Mouse (Mus musculus) embryonic facial prominence, embryonic 14.5 days (tissue): Measurements from ENCODE around the gene Gpc5. TPM values are rescaled to one million over a fixed set of nuclear protein-coding genes. Genes with fewer than 3 reads are reported as not detected.

Experiments
- ATAC-seq: fragments of 200-750 bp; cut with Nextera tagmentation; 2 replicates; pipeline ENCODE4 v1.8.0; 2017; ENCODE audit warnings: low read depth, moderate number of reproducible peaks, moderate TSS enrichment
- DNase-seq: peaks from one replicate; pipeline ENCODE4 v3.0.0-alpha.2; 2015; ENCODE audit warnings: low spot score
- H3K27ac ChIP-seq: fragments of 300-500 bp; sonication (generic); replicated peaks from 2 replicates; pipeline ENCODE4 v1.5.1; 2014; ENCODE audit warnings: low read depth, mild to moderate bottlenecking, low read length, moderate library complexity
- H3K27me3 ChIP-seq: fragments of 300-500 bp; sonication (generic); replicated peaks from 2 replicates; pipeline ENCODE4 v1.6.1; 2014; ENCODE audit warnings: low read length; ENCODE audit not compliant: control insufficient read depth, insufficient read depth
- H3K36me3 ChIP-seq: fragments of 300-500 bp; sonication (generic); 2 replicates; pipeline ENCODE4 v1.6.1; 2014; ENCODE audit warnings: low read length, mixed read lengths; ENCODE audit not compliant: control insufficient read depth, insufficient read depth
- H3K4me1 ChIP-seq: fragments of 300-500 bp; sonication (generic); 2 replicates; pipeline ENCODE4 v1.6.1; 2014; ENCODE audit warnings: antibody characterized with exemption, low read length; ENCODE audit not compliant: control insufficient read depth, insufficient read depth
- H3K4me2 ChIP-seq: fragments of 300-500 bp; sonication (generic); 2 replicates; pipeline ENCODE4 v1.6.1; 2014; ENCODE audit warnings: low read depth, mild to moderate bottlenecking, low read length, moderate library complexity, mixed read lengths
- H3K4me3 ChIP-seq: fragments of 300-500 bp; sonication (generic); 2 replicates; pipeline ENCODE4 v1.5.1; 2014; ENCODE audit warnings: low read depth, mild to moderate bottlenecking, low read length
- H3K9ac ChIP-seq: fragments of 300-500 bp; sonication (generic); 2 replicates; pipeline ENCODE4 v1.6.1; 2014; ENCODE audit warnings: low read depth, mild to moderate bottlenecking, low read length, moderate library complexity, mixed read lengths
- H3K9me3 ChIP-seq: fragments of 300-500 bp; sonication (generic); 2 replicates; pipeline ENCODE4 v1.6.1; 2016; ENCODE audit warnings: low read length; ENCODE audit not compliant: control insufficient read depth
- WGBS: fragments of 180-500 bp; shearing (Covaris S2); extraction: QIAGEN DNeasy Blood & Tissue Kit; methylation state at CpG from one replicate; pipeline ENCODE4 v1.1.7; 2014; 5-methylcytosine and 5-hydroxymethylcytosine counted together
- polyA plus RNA-seq: library from polyadenylated mRNA; unstranded; fragments of >200 nt; fragmentation: Nextera tagmentation; extraction: Ambion mirVana; gene quantifications from 2 replicates; pipeline ENCODE4 v1.2.1, GENCODE M21; 2014

The Gpc5 gene
- polyA plus RNA-seq, 1 experiment from 2014 or later, result 0.31 TPM

- no peaks in the 10 kb centered on the region for H3K36me3 ChIP-seq
- WGBS, result 79% methylated on average over 12 of the region's 12 CpGs
- H3K9ac ChIP-seq, result no peak overlapping the region
- ATAC-seq (peak; percentile 62; the same call in 1 of the 2 replicates), DNase-seq (no peak)
- H3K4me3 ChIP-seq, result no peak overlapping the region
- H3K4me2 ChIP-seq, result no peak overlapping the region
- no peaks in the 10 kb centered on the region for H3K9me3 ChIP-seq
- no peaks in the 10 kb centered on the region for H3K4me1 ChIP-seq
- no peak overlapping the region for H3K27ac ChIP-seq
- H3K27me3 ChIP-seq, result no peaks in the 10 kb centered on the region
Observed at GRCm38 (mm10) chr14:115081728-115082502, 10.1 kb upstream of the Gpc5 start.

- Histone ChIP-seq H3K9ac (no peak overlapping the region), H3K4me3 (no peak overlapping the region), H3K4me1 (no peaks in the 10 kb centered on the region; the same call in 1 of the 2 replicates), H3K9me3 (no peaks in the 10 kb centered on the region), H3K27me3 (peaks cover 40% of the 10 kb centered on the region), H3K4me2 (no peak overlapping the region), H3K36me3 (no peaks in the 10 kb centered on the region), H3K27ac (no peak overlapping the region)
- WGBS, result 83% methylated on average over 4 of the region's 4 CpGs
- DNase-seq (no peak), ATAC-seq (no peak)
Observed at GRCm38 (mm10) chr14:115090516-115090915, 1.5 kb upstream of the Gpc5 start.

- peak overlapping the region; percentile 58 for H3K4me3 ChIP-seq
- 1% methylated on average over 13 of the region's 33 CpGs for WGBS
- H3K36me3 ChIP-seq, result no peaks in the 10 kb centered on the region
- H3K4me1 ChIP-seq, result no peaks in the 10 kb centered on the region; the same call in 1 of the 2 replicates
- H3K9me3 ChIP-seq, result no peaks in the 10 kb centered on the region
- H3K9ac ChIP-seq, result peak overlapping the region; percentile 45
- no peak overlapping the region for H3K27ac ChIP-seq
- peak; percentile 48; the same call in 1 of the 2 replicates for ATAC-seq
- DNase-seq, result no peak
- peaks cover 40% of the 10 kb centered on the region for H3K27me3 ChIP-seq
- peak overlapping the region; percentile 93 for H3K4me2 ChIP-seq
Observed at GRCm38 (mm10) chr14:115092510-115092909, 495 bp downstream of the Gpc5 start.

GRCm38 (mm10) chr14:115092952-115093351 is 937 bp downstream of the Gpc5 start:
- Histone ChIP-seq H3K4me2 (peak overlapping the region; percentile 93), H3K4me1 (no peaks in the 10 kb centered on the region; the same call in 1 of the 2 replicates), H3K9ac (no peak overlapping the region; the same call in 1 of the 2 replicates), H3K9me3 (no peaks in the 10 kb centered on the region), H3K36me3 (no peaks in the 10 kb centered on the region), H3K4me3 (peak overlapping the region; percentile 58), H3K27ac (no peak overlapping the region), H3K27me3 (peaks cover 40% of the 10 kb centered on the region)
- WGBS, result 22% methylated on average over 6 of the region's 6 CpGs
- DNase-seq (no peak), ATAC-seq (no peak)

- H3K27ac ChIP-seq, result no peak overlapping the region
- no peak overlapping the region for H3K4me3 ChIP-seq
- H3K27me3 ChIP-seq, result no peaks in the 10 kb centered on the region
- no peak overlapping the region for H3K4me2 ChIP-seq
- H3K4me1 ChIP-seq, result no peaks in the 10 kb centered on the region
- no peak for ATAC-seq
- H3K9me3 ChIP-seq, result no peaks in the 10 kb centered on the region
- 69% methylated on average over 9 of the region's 9 CpGs for WGBS
- H3K36me3 ChIP-seq, result no peaks in the 10 kb centered on the region
- no peak overlapping the region for H3K9ac ChIP-seq
- DNase-seq, result no peak
Observed at GRCm38 (mm10) chr14:115100617-115101299, 8.7 kb downstream of the Gpc5 start.

GRCm38 (mm10) chr14:115106326-115106725 is 14.3 kb downstream of the Gpc5 start:
- DNase-seq (no peak), ATAC-seq (no peak)
- no peak overlapping the region for H3K4me3 ChIP-seq
- no peaks in the 10 kb centered on the region for H3K36me3 ChIP-seq
- no peak overlapping the region for H3K27ac ChIP-seq
- H3K27me3 ChIP-seq, result no peaks in the 10 kb centered on the region
- H3K9me3 ChIP-seq, result no peaks in the 10 kb centered on the region
- H3K9ac ChIP-seq, result no peak overlapping the region
- H3K4me1 ChIP-seq, result no peaks in the 10 kb centered on the region
- no peak overlapping the region for H3K4me2 ChIP-seq

GRCm38 (mm10) chr14:115107467-115107866 is 15.5 kb downstream of the Gpc5 start:
- H3K27ac ChIP-seq, result no peak overlapping the region
- DNase-seq (no peak), ATAC-seq (no peak)
- no peak overlapping the region for H3K9ac ChIP-seq
- no peaks in the 10 kb centered on the region for H3K4me1 ChIP-seq
- H3K27me3 ChIP-seq, result no peaks in the 10 kb centered on the region
- H3K4me2 ChIP-seq, result no peak overlapping the region
- WGBS, result 60% methylated on average over 2 of the region's 2 CpGs
- no peaks in the 10 kb centered on the region for H3K36me3 ChIP-seq
- H3K9me3 ChIP-seq, result no peaks in the 10 kb centered on the region
- H3K4me3 ChIP-seq, result no peak overlapping the region

- H3K27ac ChIP-seq, result no peak overlapping the region
- no peak overlapping the region for H3K4me3 ChIP-seq
- H3K36me3 ChIP-seq, result no peaks in the 10 kb centered on the region
- H3K4me1 ChIP-seq, result no peaks in the 10 kb centered on the region
- no peak overlapping the region for H3K9ac ChIP-seq
- DNase-seq (no peak), ATAC-seq (no peak)
- H3K4me2 ChIP-seq, result no peak overlapping the region
- H3K9me3 ChIP-seq, result no peaks in the 10 kb centered on the region
- no peaks in the 10 kb centered on the region for H3K27me3 ChIP-seq
- WGBS, result 75% methylated on average over 9 of the region's 9 CpGs
Observed at GRCm38 (mm10) chr14:115118626-115119025, 26.6 kb downstream of the Gpc5 start.
